Mouse (Mus musculus): ENCODE data around the gene Iqgap2. TPM values are rescaled to one million over a fixed set of nuclear protein-coding genes. Genes with fewer than 3 reads are reported as not detected.

Iqgap2 gene
- polyA plus RNA-seq, 2 experiments, result 10.5 to 12.7 TPM

- no peak for TF ChIP-seq POLR2A (IDR thresholded peaks at IDR 0.05; ENCODE audit: borderline replicate concordance, extremely low read depth, insufficient read depth, insufficient read length)
- H3K9ac ChIP-seq (ENCODE audit: low read depth, low read length, severe bottlenecking), result no peak overlapping the region
- no peak overlapping the region for H3K27ac ChIP-seq (replicated peaks; ENCODE audit: low read depth, low read length)
- peaks cover 5% of the 10 kb centered on the region; the same call in 1 of the 2 replicates for H3K4me1 ChIP-seq (ENCODE audit: control insufficient read depth, insufficient read depth, low read length)
- H3K27me3 ChIP-seq (ENCODE audit: control insufficient read depth, insufficient read depth, low read length), result no peaks in the 10 kb centered on the region
- no peak overlapping the region for H3K4me3 ChIP-seq (replicated peaks; ENCODE audit: low read length)
- peaks cover 4% of the 10 kb centered on the region; the same call in 1 of the 2 replicates for H3K9me3 ChIP-seq (ENCODE audit: control insufficient read depth, low read length)
- H3K4me2 ChIP-seq (replicated peaks; ENCODE audit: low read depth, low read length, severe bottlenecking), result no peak overlapping the region
- H3K36me3 ChIP-seq (ENCODE audit: control insufficient read depth, insufficient read depth, low read length), result no peaks in the 10 kb centered on the region
- WGBS, result 70% methylated on average over 6 of the region's 6 CpGs
- ATAC-seq (ENCODE audit: low FRiP score, low read depth) (no peak), DNase-seq (ENCODE audit: low spot score) (no peak)
Measured at GRCm38 (mm10) chr13:95822918-95823317, 68.8 kb downstream of the Iqgap2 start.

- ATAC-seq (ENCODE audit: low FRiP score, low read depth) (no peak), DNase-seq (ENCODE audit: low spot score) (no peak)
- Histone ChIP-seq H3K4me3 (replicated peaks; ENCODE audit: low read length) (no peak overlapping the region), H3K4me2 (replicated peaks; ENCODE audit: low read depth, low read length, severe bottlenecking) (no peak overlapping the region), H3K36me3 (ENCODE audit: control insufficient read depth, insufficient read depth, low read length) (no peaks in the 10 kb centered on the region), H3K4me1 (ENCODE audit: control insufficient read depth, insufficient read depth, low read length) (peaks cover 8% of the 10 kb centered on the region; the same call in 1 of the 2 replicates), H3K27me3 (ENCODE audit: control insufficient read depth, insufficient read depth, low read length) (no peaks in the 10 kb centered on the region), H3K27ac (replicated peaks; ENCODE audit: low read depth, low read length) (no peak overlapping the region), H3K9me3 (ENCODE audit: control insufficient read depth, low read length) (peaks cover 3% of the 10 kb centered on the region; the same call in 1 of the 2 replicates), H3K9ac (ENCODE audit: low read depth, low read length, severe bottlenecking) (no peak overlapping the region)
- no peak for TF ChIP-seq POLR2A (IDR thresholded peaks at IDR 0.05; ENCODE audit: borderline replicate concordance, extremely low read depth, insufficient read depth, insufficient read length)
- WGBS, result 87% methylated on average over 9 of the region's 9 CpGs
Measured at GRCm38 (mm10) chr13:95820071-95820470, 71.7 kb downstream of the Iqgap2 start.

- no peak for TF ChIP-seq POLR2A (IDR thresholded peaks at IDR 0.05; ENCODE audit: borderline replicate concordance, extremely low read depth, insufficient read depth, insufficient read length)
- no peak overlapping the region for H3K27ac ChIP-seq (replicated peaks; ENCODE audit: low read depth, low read length)
- no peak overlapping the region for H3K4me3 ChIP-seq (replicated peaks; ENCODE audit: low read length)
- ATAC-seq (ENCODE audit: low FRiP score, low read depth) (no peak), DNase-seq (ENCODE audit: low spot score) (no peak)
- H3K4me1 ChIP-seq (ENCODE audit: control insufficient read depth, insufficient read depth, low read length), result peaks cover 8% of the 10 kb centered on the region; the same call in 1 of the 2 replicates
- no peak overlapping the region for H3K9ac ChIP-seq (ENCODE audit: low read depth, low read length, severe bottlenecking)
- H3K9me3 ChIP-seq (ENCODE audit: control insufficient read depth, low read length), result no peaks in the 10 kb centered on the region
- H3K36me3 ChIP-seq (ENCODE audit: control insufficient read depth, insufficient read depth, low read length), result no peaks in the 10 kb centered on the region
- H3K4me2 ChIP-seq (replicated peaks; ENCODE audit: low read depth, low read length, severe bottlenecking), result no peak overlapping the region
- WGBS, result 90% methylated on average over 4 of the region's 4 CpGs
- no peaks in the 10 kb centered on the region for H3K27me3 ChIP-seq (ENCODE audit: control insufficient read depth, insufficient read depth, low read length)
Measured at GRCm38 (mm10) chr13:95818941-95819340, 72.8 kb downstream of the Iqgap2 start.

GRCm38 (mm10) chr13:95813643-95814042 is 78.1 kb downstream of the Iqgap2 start:
- no peaks in the 10 kb centered on the region for H3K36me3 ChIP-seq (ENCODE audit: control insufficient read depth, insufficient read depth, low read length)
- no peak for TF ChIP-seq POLR2A (IDR thresholded peaks at IDR 0.05; ENCODE audit: borderline replicate concordance, extremely low read depth, insufficient read depth, insufficient read length)

GRCm38 (mm10) chr13:95810796-95811195 is 80.9 kb downstream of the Iqgap2 start:
- DNase-seq (ENCODE audit: low spot score), result no peak
- TF ChIP-seq POLR2A (IDR thresholded peaks at IDR 0.05; ENCODE audit: borderline replicate concordance, extremely low read depth, insufficient read depth, insufficient read length), result no peak
- Histone ChIP-seq H3K4me1 (ENCODE audit: control insufficient read depth, insufficient read depth, low read length) (no peaks in the 10 kb centered on the region), H3K27ac (replicated peaks; ENCODE audit: low read depth, low read length) (no peak overlapping the region), H3K9me3 (ENCODE audit: control insufficient read depth, low read length) (no peaks in the 10 kb centered on the region), H3K9ac (ENCODE audit: low read depth, low read length, severe bottlenecking) (no peak overlapping the region), H3K36me3 (ENCODE audit: control insufficient read depth, insufficient read depth, low read length) (no peaks in the 10 kb centered on the region), H3K4me3 (replicated peaks; ENCODE audit: low read length) (no peak overlapping the region), H3K4me2 (replicated peaks; ENCODE audit: low read depth, low read length, severe bottlenecking) (no peak overlapping the region), H3K27me3 (ENCODE audit: control insufficient read depth, insufficient read depth, low read length) (no peaks in the 10 kb centered on the region)
- WGBS, result 82% methylated on average over 2 of the region's 2 CpGs
- no peak for ATAC-seq (ENCODE audit: low FRiP score, low read depth)

More at GRCm38 (mm10) chr13:95813643-95814042, 78.1 kb downstream of the Iqgap2 start:
- Histone ChIP-seq H3K9ac (ENCODE audit: low read depth, low read length, severe bottlenecking) (no peak overlapping the region), H3K27ac (replicated peaks; ENCODE audit: low read depth, low read length) (no peak overlapping the region), H3K4me1 (ENCODE audit: control insufficient read depth, insufficient read depth, low read length) (peaks cover 8% of the 10 kb centered on the region; the same call in 1 of the 2 replicates), H3K9me3 (ENCODE audit: control insufficient read depth, low read length) (no peaks in the 10 kb centered on the region), H3K27me3 (ENCODE audit: control insufficient read depth, insufficient read depth, low read length) (no peaks in the 10 kb centered on the region), H3K4me3 (replicated peaks; ENCODE audit: low read length) (no peak overlapping the region), H3K4me2 (replicated peaks; ENCODE audit: low read depth, low read length, severe bottlenecking) (no peak overlapping the region)
- 87% methylated on average over 3 of the region's 3 CpGs for WGBS
- DNase-seq (ENCODE audit: low spot score) (no peak), ATAC-seq (ENCODE audit: low FRiP score, low read depth) (no peak)
